Mouse (Mus musculus) 3134 (cell line): Measurements from ENCODE around the gene Serpina3i.
"Not testable (repeated sequence)": the region's sequence is repeated elsewhere in the genome, so short reads cannot be mapped to it uniquely, and the experiment has no call there.

Experiments used
- DNase-seq: peaks from one replicate; pipeline ENCODE4 v3.0.0-alpha.2; 2011; ENCODE audit warnings: low spot score; ENCODE audit not compliant: insufficient read length; ENCODE audit errors: extremely low read depth

Serpina3i gene

GRCm38 (mm10) chr12:104262863-104263262 lies at the start of gene Serpina3i:
Serpina3i (plus strand) TSS chr12:104263122.
- no peak for DNase-seq

GRCm38 (mm10) chr12:104213689-104214444 lies 49.1 kb upstream of the Serpina3i start:
- DNase-seq, result no peak

GRCm38 (mm10) chr12:104214445-104214753 lies 48.5 kb upstream of the Serpina3i start, which contains the start of gene Serpina3f:
Serpina3f (plus strand) TSS chr12:104214544.
- no peak for DNase-seq

GRCm38 (mm10) chr12:104215249-104215648 lies 47.7 kb upstream of the Serpina3i start:
- DNase-seq, result no peak

- DNase-seq, result no peak
These were observed 41.3 kb upstream of the Serpina3i start for GRCm38 (mm10) chr12:104221616-104222015.

GRCm38 (mm10) chr12:104223690-104224089 lies 39.2 kb upstream of the Serpina3i start:
- no peak for DNase-seq

- DNase-seq, result no peak
These were observed 38.2 kb upstream of the Serpina3i start for GRCm38 (mm10) chr12:104224598-104225300.

- no peak for DNase-seq
These were observed 32.2 kb upstream of the Serpina3i start for GRCm38 (mm10) chr12:104230762-104231161.

- no peak for DNase-seq
These were observed 27.0 kb upstream of the Serpina3i start, which contains the start of gene Serpina3g for GRCm38 (mm10) chr12:104235915-104236314. Serpina3g (plus strand) TSS chr12:104236245.

- not testable (repeated sequence) for DNase-seq
These were observed 24.9 kb upstream of the Serpina3i start for GRCm38 (mm10) chr12:104238048-104238447.

- DNase-seq, result no peak
These were observed 19.6 kb upstream of the Serpina3i start for GRCm38 (mm10) chr12:104243307-104243706.

- DNase-seq, result no peak
These were observed 17.8 kb upstream of the Serpina3i start for GRCm38 (mm10) chr12:104245092-104245491.

- DNase-seq, result no peak
These were observed 17.3 kb upstream of the Serpina3i start for GRCm38 (mm10) chr12:104245595-104245994.

GRCm38 (mm10) chr12:104247553-104248002 lies 15.3 kb upstream of the Serpina3i start:
- DNase-seq, result no peak

GRCm38 (mm10) chr12:104248231-104248630 lies 14.7 kb upstream of the Serpina3i start:
- DNase-seq, result no peak

GRCm38 (mm10) chr12:104261041-104261440 lies 1.9 kb upstream of the Serpina3i start:
- DNase-seq, result no peak

- no peak for DNase-seq
These were observed 3.5 kb downstream of the Serpina3i start for GRCm38 (mm10) chr12:104266374-104266773.

- DNase-seq, result no peak
These were observed 15.5 kb downstream of the Serpina3i start for GRCm38 (mm10) chr12:104278216-104279055.

GRCm38 (mm10) chr12:104279056-104279435 lies 16.1 kb downstream of the Serpina3i start:
- DNase-seq, result no peak

GRCm38 (mm10) chr12:104283380-104283779 lies 20.5 kb downstream of the Serpina3i start:
- no peak for DNase-seq

- DNase-seq, result no peak
These were observed 25.4 kb downstream of the Serpina3i start for GRCm38 (mm10) chr12:104288336-104288735.
